Mouse (Mus musculus) MEL (cell line): ENCODE measurements at regions not wholly inside any gene's neighbourhood (a gene's known extent, or its start where the extent isn't known, plus 50 kb on each side); places are given as distances from the start of the nearest gene placed in this dataset.

Experiments used
- DNase-seq: peaks from one replicate; pipeline ENCODE4 v3.0.0; 2011; ENCODE audit warnings: low read depth, low spot score
- H3K27ac ChIP-seq: 2 replicates; pipeline ENCODE4 v1.5.1; 2012; ENCODE audit warnings: low read depth, mild to moderate bottlenecking, control low read depth, low read length, moderate library complexity; ENCODE audit not compliant: control insufficient read depth
- H3K27me3 ChIP-seq, 2 experiments: fragments of 150-350 bp in 1 of 2; sonication (generic) in 1 of 2; 2 replicates each; pipeline ENCODE4 v1.6.1; 2012; ENCODE audit warnings: low read length in 2 of 2, mild to moderate bottlenecking in 2 of 2, improper control_type of control experiment in 1 of 2, moderate library complexity in 1 of 2; ENCODE audit not compliant: insufficient read depth in 2 of 2, control insufficient read depth in 1 of 2
- H3K36me3 ChIP-seq, 2 experiments: 2 replicates each; pipeline ENCODE4 v1.6.1; 2012 to 2014; ENCODE audit warnings: low read length in 2 of 2, improper control_type of control experiment in 1 of 2, inconsistent platforms in 1 of 2, mild to moderate bottlenecking in 1 of 2; ENCODE audit not compliant: insufficient read depth in 2 of 2, control insufficient read depth in 1 of 2
- H3K4me1 ChIP-seq, 2 experiments: fragments of 150-350 bp in 1 of 2; sonication (generic) in 1 of 2; 2 replicates each; pipeline ENCODE4 v1.6.1; 2012; ENCODE audit warnings: low read length in 2 of 2, improper control_type of control experiment in 1 of 2, mild to moderate bottlenecking in 1 of 2; ENCODE audit not compliant: insufficient read depth in 2 of 2, control insufficient read depth in 1 of 2
- H3K4me3 ChIP-seq, 2 experiments: fragments of 150-350 bp in 1 of 2; sonication (generic) in 1 of 2; 2 replicates each; pipeline ENCODE4 v1.5.1; 2012; ENCODE audit warnings: low read depth in 2 of 2, low read length in 2 of 2, mild to moderate bottlenecking in 2 of 2, moderate library complexity in 2 of 2, control low read depth in 1 of 2, improper control_type of control experiment in 1 of 2; ENCODE audit not compliant: control insufficient read depth in 1 of 2, insufficient read depth in 1 of 2
- H3K79me2 ChIP-seq: 2 replicates; pipeline ENCODE4 v1.6.1; 2012; ENCODE audit warnings: mild to moderate bottlenecking, low read length, moderate library complexity; ENCODE audit not compliant: control insufficient read depth, poor library complexity, insufficient read depth
- H3K9ac ChIP-seq: 2 replicates; pipeline ENCODE4 v1.6.1; 2012; ENCODE audit warnings: low read depth, mild to moderate bottlenecking, control low read depth, low read length, moderate library complexity; ENCODE audit not compliant: control insufficient read depth, poor library complexity, severe bottlenecking
- H3K9me3 ChIP-seq: fragments of 150-350 bp; sonication (generic); replicated peaks from 2 replicates; pipeline ENCODE4 v1.6.1; 2012; ENCODE audit warnings: mild to moderate bottlenecking, low read length, improper control_type of control experiment, moderate library complexity; ENCODE audit not compliant: insufficient read depth
- BHLHE40 ChIP-seq: IDR thresholded peaks from 2 replicates; pipeline ENCODE4 v1.6.1; 2012; ENCODE audit warnings: low read depth, mild to moderate bottlenecking, inconsistent platforms, low read length, improper control_type of control experiment, borderline replicate concordance
- CHD1 ChIP-seq: IDR thresholded peaks from 2 replicates; pipeline ENCODE4 v1.6.1; 2012; ENCODE audit warnings: low read depth, mild to moderate bottlenecking, inconsistent platforms, low read length, improper control_type of control experiment
- CHD2 ChIP-seq: IDR thresholded peaks from 2 replicates; pipeline ENCODE4 v1.6.1; 2011; ENCODE audit warnings: low read length, improper control_type of control experiment
- CTCF ChIP-seq, 3 experiments: IDR thresholded peaks in 2 of 3; conservative IDR thresholded peaks in 1 of 3; 2 replicates each; pipeline ENCODE4 v1.5.1; 2011 to 2012; ENCODE audit warnings: low read length in 3 of 3, low read depth in 2 of 3, mild to moderate bottlenecking in 2 of 3, improper control_type of control experiment in 1 of 3, inconsistent platforms in 1 of 3, mixed read lengths in 1 of 3, moderate library complexity in 1 of 3; ENCODE audit not compliant: control insufficient read depth in 1 of 3, insufficient read depth in 1 of 3, poor library complexity in 1 of 3, severe bottlenecking in 1 of 3
- E2F4 ChIP-seq: IDR thresholded peaks from 2 replicates; pipeline ENCODE4 v1.6.1; 2011; ENCODE audit warnings: low read depth, low read length, improper control_type of control experiment, borderline replicate concordance
- ELF1 ChIP-seq: IDR thresholded peaks from 2 replicates; pipeline ENCODE4 v1.6.1; 2014; ENCODE audit warnings: low read depth, mild to moderate bottlenecking, inconsistent platforms, low read length, improper control_type of control experiment, moderate library complexity
- EP300 ChIP-seq, 2 experiments: IDR thresholded peaks; 2 replicates each; pipeline ENCODE4 v1.6.1; 2011; ENCODE audit warnings: improper control_type of control experiment in 2 of 2, low read length in 2 of 2, low read depth in 1 of 2, mild to moderate bottlenecking in 1 of 2
- ETS1 ChIP-seq: IDR thresholded peaks from 2 replicates; pipeline ENCODE4 v1.6.1; 2012; ENCODE audit warnings: low read depth, mild to moderate bottlenecking, inconsistent platforms, low read length, improper control_type of control experiment, moderate library complexity
- GATA1 ChIP-seq: IDR thresholded peaks from 2 replicates; pipeline ENCODE4 v1.6.1; 2011; ENCODE audit warnings: low read depth, low read length, improper control_type of control experiment
- HCFC1 ChIP-seq: IDR thresholded peaks from 2 replicates; pipeline ENCODE4 v1.6.1; 2012; ENCODE audit warnings: low read depth, mild to moderate bottlenecking, inconsistent platforms, low read length, improper control_type of control experiment, moderate library complexity
- KAT2A ChIP-seq: conservative IDR thresholded peaks from 2 replicates; pipeline ENCODE4 v1.6.1; 2012; ENCODE audit warnings: low read depth, low read length, improper control_type of control experiment, inconsistent platforms
- MAFK ChIP-seq: IDR thresholded peaks from 2 replicates; pipeline ENCODE4 v1.6.1; 2011; ENCODE audit warnings: low read depth, mild to moderate bottlenecking, low read length, improper control_type of control experiment, borderline replicate concordance
- MAZ ChIP-seq: IDR thresholded peaks from 2 replicates; pipeline ENCODE4 v1.6.1; 2012; ENCODE audit warnings: low read depth, mild to moderate bottlenecking, inconsistent platforms, low read length, improper control_type of control experiment
- MEF2A ChIP-seq: IDR thresholded peaks from 2 replicates; pipeline ENCODE4 v1.6.1; 2014; ENCODE audit warnings: low read depth, mild to moderate bottlenecking, inconsistent platforms, low read length, improper control_type of control experiment; ENCODE audit not compliant: poor library complexity, insufficient replicate concordance, severe bottlenecking; ENCODE audit errors: extremely low read depth
- MXI1 ChIP-seq: IDR thresholded peaks from 2 replicates; pipeline ENCODE4 v1.6.1; 2011; ENCODE audit warnings: mild to moderate bottlenecking, low read depth, low read length, improper control_type of control experiment
- MYB ChIP-seq: IDR thresholded peaks from 2 replicates; pipeline ENCODE4 v1.6.1; 2011; ENCODE audit warnings: mild to moderate bottlenecking, low read depth, low read length, improper control_type of control experiment
- MYC ChIP-seq: IDR thresholded peaks from 2 replicates; pipeline ENCODE4 v1.6.1; 2011; ENCODE audit warnings: low read depth, mild to moderate bottlenecking, low read length, improper control_type of control experiment, moderate library complexity
- NELFE ChIP-seq: IDR thresholded peaks from 2 replicates; pipeline ENCODE4 v1.6.1; 2011; ENCODE audit warnings: low read depth, low read length, improper control_type of control experiment
- POLR2A ChIP-seq, 2 experiments: IDR thresholded peaks; 2 replicates each; pipeline ENCODE4 v1.6.1; 2011 to 2012; ENCODE audit warnings: low read length in 2 of 2, mild to moderate bottlenecking in 2 of 2, control low read depth in 1 of 2, improper control_type of control experiment in 1 of 2, low read depth in 1 of 2, moderate library complexity in 1 of 2; ENCODE audit not compliant: control insufficient read depth in 1 of 2, insufficient read depth in 1 of 2, poor library complexity in 1 of 2
- POLR2AphosphoS5 ChIP-seq: IDR thresholded peaks from 2 replicates; pipeline ENCODE4 v1.6.1; 2012; ENCODE audit warnings: low read depth, borderline replicate concordance, mild to moderate bottlenecking, inconsistent platforms, low read length, moderate library complexity, mixed read lengths
- RAD21 ChIP-seq: IDR thresholded peaks from 2 replicates; pipeline ENCODE4 v1.6.1; 2011; ENCODE audit warnings: mild to moderate bottlenecking, low read depth, low read length, improper control_type of control experiment
- RCOR1 ChIP-seq: IDR thresholded peaks from 2 replicates; pipeline ENCODE4 v1.6.1; 2012; ENCODE audit warnings: low read depth, mild to moderate bottlenecking, inconsistent platforms, low read length, improper control_type of control experiment
- SIN3A ChIP-seq: IDR thresholded peaks from 2 replicates; pipeline ENCODE4 v1.6.1; 2012; ENCODE audit warnings: low read length, improper control_type of control experiment, inconsistent platforms
- TAL1 ChIP-seq: IDR thresholded peaks from 2 replicates; pipeline ENCODE4 v1.6.1; 2012; ENCODE audit warnings: mild to moderate bottlenecking, inconsistent platforms, low read length, moderate library complexity, mixed read lengths
- TBP ChIP-seq: IDR thresholded peaks from 2 replicates; pipeline ENCODE4 v1.8.0; 2011; ENCODE audit warnings: low read depth, low read length, improper control_type of control experiment
- TCF12 ChIP-seq: IDR thresholded peaks from 2 replicates; pipeline ENCODE4 v1.6.1; 2014; ENCODE audit warnings: low read depth, mild to moderate bottlenecking, inconsistent platforms, low read length, improper control_type of control experiment, moderate library complexity
- UBTF ChIP-seq: IDR thresholded peaks from 2 replicates; pipeline ENCODE4 v1.6.1; 2012; ENCODE audit warnings: low read depth, mild to moderate bottlenecking, inconsistent platforms, low read length, improper control_type of control experiment, moderate library complexity, borderline replicate concordance; ENCODE audit not compliant: insufficient read depth
- USF1 ChIP-seq: IDR thresholded peaks from 2 replicates; pipeline ENCODE4 v1.6.1; 2014; ENCODE audit warnings: low read depth, mild to moderate bottlenecking, inconsistent platforms, low read length, improper control_type of control experiment, moderate library complexity
- USF2 ChIP-seq, 2 experiments: IDR thresholded peaks; 2 replicates each; pipeline ENCODE4 v1.6.1; 2011 to 2012; ENCODE audit warnings: improper control_type of control experiment in 2 of 2, low read length in 2 of 2, borderline replicate concordance in 1 of 2, inconsistent platforms in 1 of 2, low read depth in 1 of 2, mild to moderate bottlenecking in 1 of 2; ENCODE audit not compliant: insufficient read depth in 1 of 2
- ZMIZ1 ChIP-seq: IDR thresholded peaks from 2 replicates; pipeline ENCODE4 v1.6.1; 2012; ENCODE audit warnings: low read depth, mild to moderate bottlenecking, inconsistent platforms, low read length, improper control_type of control experiment, moderate library complexity
- ZNF384 ChIP-seq: IDR thresholded peaks from 2 replicates; pipeline ENCODE4 v1.6.1; 2012; ENCODE audit warnings: low read depth, mild to moderate bottlenecking, inconsistent platforms, low read length, improper control_type of control experiment

DNA sequence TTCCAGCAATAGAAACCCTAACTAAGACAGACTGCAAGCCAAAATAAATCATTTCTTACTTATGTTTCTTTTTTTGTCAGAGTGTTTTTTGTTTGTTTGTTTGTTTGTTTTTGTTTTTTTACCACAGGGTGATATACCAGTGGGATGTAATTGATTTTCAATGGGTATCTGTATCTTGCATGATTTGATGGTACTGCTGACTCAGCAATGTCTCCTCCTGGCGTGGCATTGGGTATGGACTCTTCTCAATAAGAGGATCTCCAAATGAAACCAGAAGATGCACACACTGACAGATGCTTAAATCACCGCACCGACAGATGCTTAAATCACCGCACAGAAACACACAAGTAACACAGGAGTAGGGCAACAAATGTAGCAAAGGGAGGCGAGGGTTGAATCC lies 54.8 kb upstream of the Lnx1 start:
- H3K27me3 ChIP-seq: peaks cover 4 to 5% of the 10 kb centered on the region in 2 experiments; a peak in 2 of 4 replicates
- H3K9me3 ChIP-seq: no peaks in the 10 kb centered on the region
- H3K36me3 ChIP-seq: no peaks in the 10 kb centered on the region
- H3K9ac ChIP-seq: no peak overlapping the region
- no peaks in the 10 kb centered on the region for H3K79me2 ChIP-seq
- DNase-seq: no peak
- H3K27ac ChIP-seq: no peak overlapping the region
- H3K4me3 ChIP-seq: no peak overlapping the region
- TF ChIP-seq MXI1: no peak
- TF ChIP-seq E2F4: no peak
- no peak for TF ChIP-seq CTCF (IDR thresholded peaks at IDR 0.05 in 2 of 3, conservative IDR thresholded peaks at IDR 0.05 in 1 of 3; ENCODE audit: control insufficient read depth in 1 of 3, insufficient read depth in 1 of 3, low read depth in 2 of 3, low read length in 3 of 3, poor library complexity in 1 of 3, severe bottlenecking in 1 of 3)
- TF ChIP-seq MAZ: no peak
- no peak for TF ChIP-seq CHD1
- no peak for TF ChIP-seq ZNF384
- TF ChIP-seq MAFK: no peak
- TF ChIP-seq ETS1: no peak
- no peak for TF ChIP-seq TAL1
- no peak for TF ChIP-seq RCOR1
- TF ChIP-seq TCF12: no peak
- no peak for TF ChIP-seq SIN3A
- TF ChIP-seq MYC: no peak
- no peak for TF ChIP-seq USF1
- TF ChIP-seq ZMIZ1: no peak
- TF ChIP-seq TBP: no peak
- TF ChIP-seq ELF1: no peak
- TF ChIP-seq POLR2A (IDR thresholded peaks at IDR 0.05; ENCODE audit: control insufficient read depth in 1 of 2, insufficient read depth in 1 of 2, low read depth in 1 of 2, low read length in 2 of 2, poor library complexity in 1 of 2): no peak
- no peak for TF ChIP-seq BHLHE40
- no peak for TF ChIP-seq HCFC1
- no peaks in the 10 kb centered on the region for H3K4me1 ChIP-seq

DNA sequence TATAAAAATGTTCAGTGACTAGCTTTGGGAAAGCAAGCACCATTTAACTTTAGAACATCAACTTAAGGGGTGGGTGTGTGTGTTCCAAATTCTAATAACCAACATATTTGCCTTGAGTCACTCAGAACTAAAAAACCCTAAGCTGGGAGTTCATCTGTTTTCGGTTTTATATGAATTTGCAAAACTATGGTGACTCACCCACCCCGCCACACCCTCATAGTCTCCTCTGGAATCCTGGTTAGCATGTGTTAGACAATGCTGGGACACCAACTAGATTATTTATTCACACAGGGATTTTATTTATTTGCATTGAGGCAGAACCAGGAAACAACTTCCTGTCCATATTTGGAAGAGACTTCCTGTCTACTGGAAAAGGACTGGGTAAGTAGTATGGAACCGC lies 50.2 kb upstream of the Lnx1 start:
- Histone ChIP-seq H3K36me3 (no peaks in the 10 kb centered on the region), H3K9me3 (no peaks in the 10 kb centered on the region), H3K27ac (no peak overlapping the region), H3K27me3 (peaks cover 2 to 5% of the 10 kb centered on the region in 2 experiments; a peak in 2 of 4 replicates), H3K4me3 (no peak overlapping the region), H3K4me1 (no peaks in the 10 kb centered on the region), H3K9ac (no peak overlapping the region), H3K79me2 (no peaks in the 10 kb centered on the region)
- no peak for TF ChIP-seq RAD21
- no peak for TF ChIP-seq SIN3A
- TF ChIP-seq TCF12: no peak
- no peak for TF ChIP-seq GATA1
- TF ChIP-seq E2F4: no peak
- TF ChIP-seq MYC: no peak
- no peak for TF ChIP-seq USF1
- no peak for TF ChIP-seq POLR2AphosphoS5
- no peak for TF ChIP-seq USF2 (IDR thresholded peaks at IDR 0.05; ENCODE audit: borderline replicate concordance in 1 of 2, insufficient read depth in 1 of 2, low read depth in 1 of 2, low read length in 2 of 2)
- TF ChIP-seq KAT2A: no peak
- TF ChIP-seq MYB: no peak
- no peak for TF ChIP-seq CHD2
- no peak for TF ChIP-seq ZMIZ1
- TF ChIP-seq ETS1: no peak
- no peak for TF ChIP-seq EP300 (IDR thresholded peaks at IDR 0.05; ENCODE audit: low read depth in 1 of 2, low read length in 2 of 2)
- TF ChIP-seq MEF2A: no peak
- TF ChIP-seq UBTF: no peak
- TF ChIP-seq NELFE: no peak
- no peak for DNase-seq
